Mouse (Mus musculus) gastrocnemius, adult 2 months (tissue): ENCODE measurements around the gene Tgoln1. TPM values are rescaled to one million over a fixed set of nuclear protein-coding genes. Genes with fewer than 3 reads are reported as not detected.

Experiments
- DNase-seq: peaks from one replicate; pipeline ENCODE4 v3.0.0; 2022
- H3K27ac ChIP-seq: fragments of 200-600 bp; 2 replicates; pipeline ENCODE4 v1.8.1; 2022; ENCODE audit warnings: mild to moderate bottlenecking
- H3K4me3 ChIP-seq: fragments of 200-600 bp; 2 replicates; pipeline ENCODE4 v1.8.1; 2022; ENCODE audit warnings: mild to moderate bottlenecking, moderate library complexity
- CTCF ChIP-seq: fragments of 200-600 bp; IDR thresholded peaks from 2 replicates; pipeline ENCODE4 v1.8.1; 2022; ENCODE audit warnings: antibody characterized with exemption, mild to moderate bottlenecking, moderate library complexity
- intact Hi-C: fragments of 180-260 bp; cut with DNase I; formaldehyde crosslinking; loops from one replicate; pipeline ENCODE4 v1.15.1; 2025
- total RNA-seq, 2 experiments: library from RNA; stranded (reverse); gene quantifications; 2 replicates each; pipeline ENCODE4 v1.2.3; 2021

Gene Tgoln1
- total RNA-seq, 2 experiments from 2014 or later: 23.2 to 29.0 TPM

DNA sequence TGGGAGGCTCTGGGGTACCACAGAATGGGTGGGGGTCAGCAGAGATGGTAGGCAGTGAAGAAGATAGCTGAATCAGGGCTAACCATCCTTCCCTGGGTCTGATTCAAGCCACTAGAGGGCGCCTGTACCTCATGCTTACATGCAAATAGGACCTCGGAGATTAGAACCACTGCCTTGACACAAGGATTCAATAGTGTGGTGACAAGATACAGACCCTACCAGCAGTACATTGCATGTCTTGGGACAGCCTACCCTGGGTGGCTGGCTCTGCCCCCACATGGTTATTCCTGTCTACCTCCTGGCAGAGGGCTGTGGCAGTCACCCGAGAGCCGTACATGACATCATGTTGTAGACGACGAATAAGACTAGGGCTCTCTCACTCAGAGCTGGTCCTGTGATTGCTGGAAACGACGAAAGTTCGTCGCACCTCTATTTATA lies 30.6 kb upstream of the Tgoln1 start:
- peak overlapping the region; percentile 82 for H3K27ac ChIP-seq
- intact Hi-C loops: no loop called here
- TF ChIP-seq CTCF: peak; percentile 86
- DNase-seq: peak; percentile 78
- H3K4me3 ChIP-seq: peak overlapping the region; percentile 43

DNA sequence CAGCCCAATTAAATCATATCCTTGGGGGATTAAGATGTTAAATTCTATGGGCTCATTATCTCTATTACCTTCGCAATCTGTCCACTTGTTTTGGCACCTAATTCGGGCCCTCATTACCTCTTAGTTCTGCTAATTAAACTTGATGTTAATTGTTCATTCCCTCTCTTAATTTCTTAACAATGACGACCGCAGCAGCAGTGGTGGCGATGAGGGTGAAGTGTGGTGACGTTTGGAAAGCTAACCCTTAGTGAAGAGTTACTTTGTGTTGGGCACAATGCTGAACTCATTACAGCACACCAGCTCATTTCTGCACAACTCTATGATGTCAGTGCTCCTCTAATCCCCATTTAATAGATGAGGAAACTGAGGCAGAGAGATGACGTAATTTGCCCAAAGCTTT lies 28.6 kb upstream of the Tgoln1 start:
- Histone ChIP-seq H3K4me3 (no peak overlapping the region), H3K27ac (peak overlapping the region; percentile 62)
- DNase-seq: no peak
- no peak for TF ChIP-seq CTCF
- intact Hi-C loops: no loop called here

DNA sequence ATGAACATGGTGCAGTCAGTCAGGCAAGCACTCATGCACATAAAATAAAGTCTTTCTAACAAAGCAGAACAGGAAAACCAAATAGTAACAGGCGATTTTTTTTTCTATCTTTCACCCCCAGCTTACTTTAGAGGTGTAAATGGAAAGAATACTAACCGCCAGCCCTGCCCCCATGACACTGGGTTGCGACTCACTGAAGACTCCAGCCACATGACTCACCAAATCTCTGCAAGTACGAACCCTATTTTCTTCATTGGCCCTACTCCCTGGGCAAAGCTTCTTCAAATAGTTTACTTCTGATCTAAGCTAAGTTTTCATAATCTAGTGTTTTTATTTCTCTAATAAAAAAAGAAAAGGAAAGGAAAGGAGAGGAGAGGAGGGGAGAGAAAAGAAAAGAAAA lies 27.8 kb upstream of the Tgoln1 start:
- Histone ChIP-seq H3K27ac (peak overlapping the region; percentile 31; the same call in 1 of the 2 replicates), H3K4me3 (no peak overlapping the region)
- intact Hi-C loops: no loop called here
- no peak for DNase-seq
- TF ChIP-seq CTCF: no peak

DNA sequence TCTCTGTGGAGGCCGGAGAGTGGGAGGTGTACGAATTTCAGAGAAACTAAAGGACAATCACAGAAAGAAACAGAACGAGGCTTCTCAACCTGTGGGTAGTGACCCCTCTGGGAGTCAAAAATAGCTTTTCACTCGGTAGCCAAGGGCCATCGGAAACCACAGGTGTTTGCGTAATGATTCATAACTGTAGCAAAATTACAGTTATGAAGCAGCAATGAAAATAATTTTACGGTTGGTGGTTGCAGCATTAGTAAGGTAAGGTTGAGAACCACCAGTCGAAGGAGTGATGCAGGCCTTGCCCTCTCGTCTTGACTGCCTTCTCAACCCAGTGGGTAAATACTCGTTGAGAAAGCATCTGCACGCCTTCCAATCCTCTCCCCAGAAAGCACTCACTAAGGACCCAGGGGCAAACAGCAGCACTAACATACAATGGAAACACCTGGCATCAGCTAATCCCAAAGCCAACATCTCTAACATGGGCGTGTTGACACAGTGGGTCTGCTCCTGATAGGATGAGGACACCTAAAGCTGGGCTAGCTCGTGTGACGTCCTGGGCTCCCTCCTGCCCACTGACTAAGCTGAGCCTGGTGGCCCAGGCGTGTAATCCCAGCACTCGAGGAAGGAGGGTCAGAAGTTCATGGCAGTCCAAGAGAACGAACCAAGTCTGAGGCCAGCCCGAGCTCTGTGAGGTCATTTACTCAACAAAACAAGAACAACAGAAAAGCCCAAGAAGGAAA lies 24.6 kb upstream of the Tgoln1 start:
- DNase-seq: no peak
- Histone ChIP-seq H3K4me3 (no peak overlapping the region), H3K27ac (peak overlapping the region; percentile 9)
- no peak for TF ChIP-seq CTCF
- intact Hi-C loops: no loop called here

DNA sequence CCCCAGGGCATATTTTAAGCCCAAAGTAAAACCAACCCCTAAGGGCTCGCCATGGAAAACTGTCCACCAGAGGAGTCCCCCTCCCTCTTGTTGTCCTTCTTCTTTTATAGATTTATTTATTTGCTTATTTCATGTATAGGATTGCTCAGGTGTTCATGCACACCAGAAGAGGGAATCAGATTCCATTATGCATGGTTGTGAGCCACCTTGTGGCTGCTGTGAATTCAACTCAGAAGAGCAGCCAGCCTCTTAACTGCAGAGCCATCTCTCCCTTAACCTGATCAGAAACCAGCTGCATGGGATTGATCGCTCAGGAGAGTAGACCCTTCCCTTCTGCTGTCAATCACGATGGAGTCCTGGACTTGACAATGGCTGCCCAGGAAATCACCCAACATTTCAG lies 20.1 kb upstream of the Tgoln1 start:
- Histone ChIP-seq H3K4me3 (no peak overlapping the region), H3K27ac (peak overlapping the region; percentile 50; the same call in 1 of the 2 replicates)
- intact Hi-C loops: loop anchor here (1.0 to 2.0 kb wide), 3 partner anchors 22 to 194 kb away; partner anchors contain the start of gene Tcf7l1
- peak; percentile 19; the same call in 1 of the 2 replicates for TF ChIP-seq CTCF
- DNase-seq: no peak

DNA sequence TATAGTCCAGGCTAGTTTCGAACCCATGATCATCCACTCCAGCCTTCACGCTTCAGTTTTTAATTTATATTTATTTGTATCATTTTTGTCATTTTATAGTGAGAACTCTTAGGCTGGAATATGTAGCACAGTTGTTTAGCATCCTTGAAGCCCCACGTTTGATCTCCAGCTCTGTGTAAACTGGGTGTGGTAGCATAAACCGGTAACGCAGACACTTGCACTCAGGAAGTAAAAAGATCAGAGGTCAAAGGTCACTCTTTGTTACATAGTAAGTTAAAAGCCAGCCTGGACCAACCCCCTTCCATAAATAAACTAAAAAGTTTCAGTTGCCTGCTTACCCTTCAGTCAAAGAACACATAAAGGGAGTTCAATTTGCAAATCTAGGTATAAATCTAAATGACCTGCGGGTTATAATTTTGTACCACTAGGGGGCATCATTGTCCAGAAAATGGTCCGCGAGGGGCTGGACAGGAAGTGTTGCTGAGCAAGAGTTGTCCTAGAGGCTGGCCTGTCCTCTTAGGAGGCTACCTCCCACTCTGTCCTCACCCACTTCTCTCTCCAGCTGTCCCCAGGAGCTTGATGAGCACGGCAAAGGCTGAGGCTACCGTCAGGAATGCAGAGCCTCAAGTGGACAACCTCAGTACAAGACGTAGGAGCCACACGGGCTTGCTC lies 19.1 kb upstream of the Tgoln1 start:
- TF ChIP-seq CTCF: peak; percentile 88
- peak; percentile 61 for DNase-seq

DNA sequence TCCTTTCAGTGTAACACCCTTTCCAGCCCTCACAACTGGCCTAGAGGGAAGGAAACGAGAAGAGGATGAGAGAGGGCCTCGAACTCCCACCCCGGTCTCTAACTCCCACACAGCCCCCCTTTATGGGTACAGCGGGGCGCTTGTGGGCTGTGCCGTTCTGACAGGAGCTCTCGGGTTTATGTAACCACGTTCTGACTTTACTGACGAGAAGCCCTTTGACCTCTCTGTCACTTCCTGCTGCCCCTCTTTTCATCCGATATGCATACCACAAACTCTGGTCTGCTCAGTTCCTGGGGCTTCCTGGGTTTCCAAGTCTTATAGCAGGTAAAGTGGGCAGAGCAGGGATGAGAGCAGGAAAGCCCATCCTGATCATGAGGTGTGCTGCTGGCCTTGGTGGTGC lies 17.5 kb upstream of the Tgoln1 start:
- TF ChIP-seq CTCF: no peak

More for the DNA sequence above, 19.1 kb upstream of the Tgoln1 start:
- peak overlapping the region; percentile 43 for H3K4me3 ChIP-seq
- intact Hi-C loops: loop anchor here (1.0 to 2.0 kb wide), 3 partner anchors 23 to 195 kb away; partner anchors contain the start of gene Tcf7l1
- peak overlapping the region; percentile 50; the same call in 1 of the 2 replicates for H3K27ac ChIP-seq

DNA sequence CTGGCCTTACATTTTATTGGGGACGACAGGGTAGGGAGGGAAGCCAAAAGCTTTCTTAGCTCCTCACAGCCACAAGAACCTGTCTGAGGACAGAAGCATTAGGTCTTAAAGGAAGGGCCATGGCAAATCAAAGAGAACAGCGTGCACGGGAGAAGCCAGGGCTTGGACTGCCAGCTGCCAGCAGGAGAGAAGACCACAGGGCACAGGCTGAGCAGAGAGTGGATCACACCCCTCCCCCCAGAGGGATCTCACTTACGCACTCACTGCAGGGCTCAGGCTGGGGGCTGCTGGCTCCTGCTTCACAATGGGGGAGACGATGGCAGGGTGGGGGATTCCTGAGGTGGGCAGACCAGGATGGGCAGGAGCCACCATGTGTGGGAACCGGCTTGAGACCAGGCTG lies 14.9 kb upstream of the Tgoln1 start:
- Histone ChIP-seq H3K4me3 (no peak overlapping the region), H3K27ac (no peak overlapping the region)
- no peak for DNase-seq
- intact Hi-C loops: no loop called here
- no peak for TF ChIP-seq CTCF

More for the DNA sequence above, 17.5 kb upstream of the Tgoln1 start:
- no peak overlapping the region for H3K4me3 ChIP-seq
- no peak overlapping the region for H3K27ac ChIP-seq
- no peak for DNase-seq
- intact Hi-C loops: no loop called here

DNA sequence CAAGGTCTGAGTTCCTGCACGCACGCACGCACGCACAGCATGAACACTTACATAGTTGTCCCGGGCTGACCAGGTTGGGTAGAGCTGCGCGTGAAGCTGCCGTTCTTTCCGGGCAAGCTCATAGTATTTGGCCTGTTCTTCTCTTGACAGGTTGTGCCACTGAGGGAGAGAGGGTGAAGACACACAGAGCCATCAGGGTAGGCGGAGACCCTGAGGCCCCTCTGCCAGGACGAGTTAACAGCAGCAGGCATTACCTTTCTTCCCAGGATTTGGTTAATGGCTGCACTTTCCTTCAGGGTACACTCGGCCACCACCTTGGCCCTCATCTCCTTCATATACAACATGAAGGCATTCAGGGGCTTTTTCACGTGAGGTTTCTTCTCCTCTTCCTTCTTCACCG lies 14.2 kb upstream of the Tgoln1 start:
- DNase-seq: no peak
- intact Hi-C loops: no loop called here
- H3K27ac ChIP-seq: no peak overlapping the region
- no peak for TF ChIP-seq CTCF
- H3K4me3 ChIP-seq: no peak overlapping the region

DNA sequence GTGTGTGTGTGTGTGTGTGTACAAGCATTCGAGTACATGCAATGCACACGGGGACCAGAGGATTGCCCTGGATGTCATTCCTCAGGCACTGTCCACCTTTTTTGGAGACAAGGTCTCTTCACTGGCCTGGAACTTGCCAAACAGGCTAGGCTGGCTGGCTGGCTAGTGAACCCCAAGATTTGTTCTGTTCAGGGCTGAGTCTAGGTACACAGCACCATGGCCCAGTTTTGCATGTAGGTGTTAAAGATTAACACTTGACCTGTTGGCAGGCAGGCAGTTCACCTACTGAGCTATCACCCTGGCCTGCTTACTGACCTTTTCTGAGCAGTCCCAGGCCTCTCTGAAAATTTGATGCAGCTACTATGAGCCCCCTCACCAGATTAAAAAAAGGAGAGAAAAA lies 13.6 kb upstream of the Tgoln1 start:
- Histone ChIP-seq H3K27ac (no peak overlapping the region), H3K4me3 (no peak overlapping the region)
- no peak for TF ChIP-seq CTCF
- intact Hi-C loops: no loop called here
- no peak for DNase-seq

DNA sequence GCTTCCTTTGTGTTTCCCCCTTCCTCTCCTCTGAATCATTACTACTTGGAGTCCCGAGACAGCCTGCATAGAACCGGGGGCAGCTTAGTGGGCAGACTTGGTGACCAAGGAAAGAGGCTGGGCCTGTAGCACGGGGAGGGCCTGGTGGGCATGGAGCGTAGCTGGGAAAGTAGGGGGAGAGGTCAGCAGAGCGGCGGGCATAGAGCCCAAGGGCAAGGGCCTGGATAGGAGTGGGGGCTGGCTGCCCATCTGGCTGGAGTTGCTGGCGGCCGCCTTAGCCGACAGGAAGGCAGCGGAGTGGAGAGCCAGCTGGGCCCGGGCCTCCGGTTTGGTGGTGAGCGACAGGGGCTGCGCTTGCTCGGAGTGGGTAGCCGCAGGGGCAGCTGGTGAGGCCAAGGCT lies 10.5 kb upstream of the Tgoln1 start:
- Histone ChIP-seq H3K27ac (peak overlapping the region; percentile 20; the same call in 1 of the 2 replicates), H3K4me3 (no peak overlapping the region)
- peak; percentile 57 for DNase-seq
- intact Hi-C loops: no loop called here
- no peak for TF ChIP-seq CTCF

DNA sequence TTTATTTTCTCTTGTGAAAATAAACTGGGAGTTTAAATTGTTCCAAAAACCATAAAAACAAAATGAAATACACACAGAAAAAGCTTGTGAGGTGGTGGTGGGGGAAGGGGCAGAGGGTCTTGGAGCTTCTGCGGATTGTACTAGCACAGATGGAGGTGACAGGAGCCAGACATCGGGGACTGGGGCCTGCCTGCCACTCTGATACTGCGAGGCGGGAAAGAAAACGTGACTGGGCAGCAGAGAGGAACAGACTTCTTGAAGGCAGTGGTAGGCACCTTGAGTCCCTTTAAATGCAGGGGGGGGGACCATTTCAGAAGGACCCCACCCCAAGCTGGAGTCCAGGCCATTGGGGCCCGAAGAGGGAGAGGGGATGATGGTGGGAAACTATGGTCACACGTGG lies 9.6 kb upstream of the Tgoln1 start:
- no peak overlapping the region for H3K27ac ChIP-seq
- no peak overlapping the region for H3K4me3 ChIP-seq
- no peak for DNase-seq
- intact Hi-C loops: no loop called here
- TF ChIP-seq CTCF: no peak

DNA sequence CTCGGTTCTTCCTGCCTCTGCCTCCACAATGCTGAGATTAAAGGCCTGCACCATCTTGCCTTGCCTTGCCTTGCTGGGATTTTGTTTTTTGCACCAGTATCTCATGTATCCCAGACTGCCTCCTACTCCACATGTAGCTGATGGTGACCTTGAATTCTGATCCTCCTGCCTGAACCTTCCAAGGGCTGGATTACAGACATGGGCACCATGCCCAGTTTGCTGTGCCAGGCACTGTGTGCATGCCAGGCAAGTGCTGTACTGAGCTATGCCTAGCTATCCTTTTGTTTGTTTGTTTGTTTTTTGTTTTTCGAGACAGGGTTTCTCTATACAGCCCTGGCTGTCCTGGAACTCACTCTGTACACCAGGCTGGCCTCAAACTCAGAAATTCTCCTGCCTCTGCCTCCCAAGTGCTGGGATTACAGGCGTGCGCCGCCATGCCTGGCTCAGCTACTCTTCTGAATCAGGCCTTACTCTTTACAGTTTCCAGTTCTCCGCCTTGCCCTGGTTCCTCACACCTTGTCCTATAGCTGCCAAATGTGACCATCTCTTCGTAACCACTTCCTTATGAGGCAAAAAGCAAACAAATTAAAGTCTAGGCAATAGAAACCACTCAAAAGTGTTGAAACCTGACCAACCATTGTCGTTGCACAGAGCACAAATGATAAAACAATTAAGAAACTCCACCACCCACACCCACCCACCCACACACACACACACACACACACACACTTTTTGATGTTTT lies 7.0 kb upstream of the Tgoln1 start:
- peak; percentile 84 for DNase-seq
- no peak for TF ChIP-seq CTCF
- intact Hi-C loops: no loop called here
- peak overlapping the region; percentile 63 for H3K27ac ChIP-seq
- no peak overlapping the region for H3K4me3 ChIP-seq
